Mouse (Mus musculus): ENCODE measurements around the gene Pnkp.

Pnkp gene

GRCm38 (mm10) chr7:44905430-44905829 lies 48.5 kb downstream of the Pnkp start:
- no peak for DNase-seq (ENCODE audit: low read depth, low spot score)

GRCm38 (mm10) chr7:44908706-44909476 lies 52.0 kb downstream of the Pnkp start:
- DNase-seq (ENCODE audit: low read depth, low spot score) = no peak
